Mouse (Mus musculus) midbrain, embryonic 13.5 days (tissue): Measurements from ENCODE around the gene Atp5g1. TPM values are rescaled to one million over a fixed set of nuclear protein-coding genes. Genes with fewer than 3 reads are reported as not detected.
A peak's percentile ranks its signal among the peaks of the same experiment; 100 is the strongest.
"Not testable (repeated sequence)": the region's sequence is repeated elsewhere in the genome, so short reads cannot be mapped to it uniquely, and the experiment has no call there.

Experiments
- ATAC-seq: fragments of 200-750 bp; cut with Nextera tagmentation; 2 replicates; pipeline ENCODE4 v1.8.0; 2017; ENCODE audit warnings: mild to moderate bottlenecking, moderate TSS enrichment, moderate library complexity
- H3K27ac ChIP-seq: fragments of 300-500 bp; sonication (generic); 2 replicates; pipeline ENCODE4 v1.5.1; 2015; ENCODE audit warnings: inconsistent platforms, mild to moderate bottlenecking, moderate library complexity
- H3K27me3 ChIP-seq: fragments of 300-500 bp; sonication (generic); 2 replicates; pipeline ENCODE4 v1.6.1; 2015; ENCODE audit warnings: mild to moderate bottlenecking, inconsistent platforms
- H3K36me3 ChIP-seq: fragments of 300-500 bp; sonication (generic); 2 replicates; pipeline ENCODE4 v1.6.1; 2015; ENCODE audit warnings: mild to moderate bottlenecking, inconsistent platforms
- H3K4me1 ChIP-seq: fragments of 300-500 bp; sonication (generic); replicated peaks from 2 replicates; pipeline ENCODE4 v1.6.1; 2015; ENCODE audit warnings: inconsistent platforms
- H3K4me2 ChIP-seq: fragments of 300-500 bp; sonication (generic); replicated peaks from 2 replicates; pipeline ENCODE4 v1.6.1; 2015; ENCODE audit warnings: moderate library complexity, mild to moderate bottlenecking, inconsistent platforms
- H3K4me3 ChIP-seq: fragments of 300-500 bp; sonication (generic); replicated peaks from 2 replicates; pipeline ENCODE4 v1.5.1; 2015; ENCODE audit warnings: mild to moderate bottlenecking, inconsistent platforms
- H3K9ac ChIP-seq: fragments of 300-500 bp; sonication (generic); replicated peaks from 2 replicates; pipeline ENCODE4 v1.6.1; 2015; ENCODE audit warnings: mild to moderate bottlenecking, inconsistent platforms
- H3K9me3 ChIP-seq: fragments of 300-500 bp; sonication (generic); 2 replicates; pipeline ENCODE4 v1.6.1; 2016; ENCODE audit warnings: mild to moderate bottlenecking, inconsistent platforms
- WGBS: fragments of 180-500 bp; shearing (Covaris S2); methylation state at CpG from one replicate; pipeline ENCODE4 v1.1.7; 2015; 5-methylcytosine and 5-hydroxymethylcytosine counted together
- polyA plus RNA-seq: library from polyadenylated mRNA; unstranded; fragments of >200 nt; fragmentation: Nextera tagmentation; extraction: Ambion mirVana; gene quantifications from 2 replicates; pipeline ENCODE4 v1.2.1, GENCODE M21; 2015

Gene Atp5g1
- 423 and 443 TPM in 2 replicates for polyA plus RNA-seq

GRCm38 (mm10) chr11:96075509-96076220, at the start of gene Atp5g1:
TSS of gene Atp5g1 (minus strand) at chr11:96075670.
- no peaks in the 10 kb centered on the region for H3K9me3 ChIP-seq
- peak within 1 kb of the TSS; percentile 94 for H3K4me2 ChIP-seq
- H3K4me3 ChIP-seq, result peak within 1 kb of the TSS; percentile 74
- peak within 1 kb of the TSS; percentile 89 for H3K9ac ChIP-seq
- under 1% methylated on average over 37 of the region's 37 CpGs for WGBS
- peaks cover 18% of the 10 kb centered on the region for H3K36me3 ChIP-seq
- H3K27ac ChIP-seq, result peak within 1 kb of the TSS; percentile 80
- H3K27me3 ChIP-seq, result no peaks in the 10 kb centered on the region
- H3K4me1 ChIP-seq, result peaks cover 19% of the 10 kb centered on the region
- peak; percentile 99 for ATAC-seq

GRCm38 (mm10) chr11:96124052-96124914, 48.8 kb upstream of the Atp5g1 start:
- Histone ChIP-seq H3K4me1 (peaks cover 9% of the 10 kb centered on the region), H3K9ac (peak overlapping the region; percentile 44; the same call in 1 of the 2 replicates), H3K36me3 (no peaks in the 10 kb centered on the region), H3K27me3 (peaks cover 54% of the 10 kb centered on the region), H3K9me3 (no peaks in the 10 kb centered on the region), H3K4me2 (peak overlapping the region; percentile 74), H3K4me3 (peak overlapping the region; percentile 41), H3K27ac (no peak overlapping the region)
- WGBS, result 2% methylated on average over 45 of the region's 45 CpGs
- peak; percentile 66 for ATAC-seq

- H3K27ac ChIP-seq, H3K4me2 ChIP-seq, H3K4me1 ChIP-seq, H3K9me3 ChIP-seq, ATAC-seq, H3K4me3 ChIP-seq, H3K9ac ChIP-seq, H3K36me3 ChIP-seq: not testable (repeated sequence)
- WGBS, result 78% methylated on average over 4 of the region's 4 CpGs
- peaks cover 54% of the 10 kb centered on the region for H3K27me3 ChIP-seq
Observed at GRCm38 (mm10) chr11:96122806-96123205, 47.3 kb upstream of the Atp5g1 start.

GRCm38 (mm10) chr11:96119401-96119800, 43.9 kb upstream of the Atp5g1 start:
- Histone ChIP-seq H3K4me1 (peaks cover 6% of the 10 kb centered on the region), H3K27me3 (peaks cover 32% of the 10 kb centered on the region), H3K4me3 (no peak overlapping the region), H3K9ac (no peak overlapping the region), H3K27ac (no peak overlapping the region), H3K36me3 (no peaks in the 10 kb centered on the region), H3K4me2 (no peak overlapping the region), H3K9me3 (no peaks in the 10 kb centered on the region)
- no peak for ATAC-seq
- 73% methylated on average over 3 of the region's 3 CpGs for WGBS

GRCm38 (mm10) chr11:96116925-96117324, 41.5 kb upstream of the Atp5g1 start:
- H3K4me3 ChIP-seq, H3K4me2 ChIP-seq, H3K36me3 ChIP-seq, H3K27ac ChIP-seq, ATAC-seq, H3K9ac ChIP-seq, H3K9me3 ChIP-seq, H3K4me1 ChIP-seq: not testable (repeated sequence)
- peaks cover 13% of the 10 kb centered on the region for H3K27me3 ChIP-seq
- WGBS, result 81% methylated on average over 3 of the region's 3 CpGs

- WGBS, result 92% methylated on average over 3 of the region's 3 CpGs
- H3K27me3 ChIP-seq, result peaks cover 7% of the 10 kb centered on the region; the same call in 1 of the 2 replicates
Observed at GRCm38 (mm10) chr11:96116116-96116515, 40.6 kb upstream of the Atp5g1 start.

GRCm38 (mm10) chr11:96115416-96115815, 39.9 kb upstream of the Atp5g1 start:
- no peak overlapping the region for H3K9ac ChIP-seq
- H3K9me3 ChIP-seq, result no peaks in the 10 kb centered on the region
- H3K4me3 ChIP-seq, result no peak overlapping the region
- 89% methylated on average over 6 of the region's 6 CpGs for WGBS
- ATAC-seq, result no peak
- H3K36me3 ChIP-seq, result no peaks in the 10 kb centered on the region
- no peak overlapping the region for H3K27ac ChIP-seq
- H3K4me1 ChIP-seq, result no peaks in the 10 kb centered on the region
- H3K27me3 ChIP-seq, result peaks cover 4% of the 10 kb centered on the region; the same call in 1 of the 2 replicates
- H3K4me2 ChIP-seq, result no peak overlapping the region

More at GRCm38 (mm10) chr11:96116116-96116515, 40.6 kb upstream of the Atp5g1 start:
- Histone ChIP-seq H3K27ac (no peak overlapping the region), H3K9me3 (no peaks in the 10 kb centered on the region), H3K4me2 (no peak overlapping the region), H3K4me1 (no peaks in the 10 kb centered on the region), H3K9ac (no peak overlapping the region), H3K36me3 (no peaks in the 10 kb centered on the region), H3K4me3 (no peak overlapping the region)
- no peak for ATAC-seq

GRCm38 (mm10) chr11:96114077-96114476, 38.6 kb upstream of the Atp5g1 start:
- H3K4me1 ChIP-seq, result no peaks in the 10 kb centered on the region

GRCm38 (mm10) chr11:96111751-96112150, 36.3 kb upstream of the Atp5g1 start, which contains the start of gene Calcoco2:
TSS of gene Calcoco2 (minus strand) at chr11:96111964.
- H3K27me3 ChIP-seq, result no peaks in the 10 kb centered on the region
- no peaks in the 10 kb centered on the region for H3K36me3 ChIP-seq
- H3K27ac ChIP-seq, result no peak within 1 kb of the TSS
- no peaks in the 10 kb centered on the region for H3K4me1 ChIP-seq
- no peak for ATAC-seq
- no peak within 1 kb of the TSS for H3K4me2 ChIP-seq
- H3K9ac ChIP-seq, result no peak within 1 kb of the TSS
- no peaks in the 10 kb centered on the region for H3K9me3 ChIP-seq
- WGBS, result 39% methylated on average over 14 of the region's 14 CpGs
- H3K4me3 ChIP-seq, result no peak within 1 kb of the TSS

More at GRCm38 (mm10) chr11:96114077-96114476, 38.6 kb upstream of the Atp5g1 start:
- Histone ChIP-seq H3K9ac (no peak overlapping the region), H3K36me3 (no peaks in the 10 kb centered on the region), H3K4me2 (no peak overlapping the region), H3K4me3 (no peak overlapping the region), H3K27me3 (no peaks in the 10 kb centered on the region), H3K27ac (no peak overlapping the region), H3K9me3 (no peaks in the 10 kb centered on the region)
- no peak for ATAC-seq
- WGBS, result 63% methylated on average over 2 of the region's 2 CpGs

- not testable (repeated sequence) for ATAC-seq, H3K9me3 ChIP-seq, H3K4me3 ChIP-seq, H3K4me1 ChIP-seq, H3K9ac ChIP-seq, H3K27me3 ChIP-seq, H3K36me3 ChIP-seq, H3K4me2 ChIP-seq, H3K27ac ChIP-seq
- WGBS, result 62% methylated on average over 2 of the region's 2 CpGs
Observed at GRCm38 (mm10) chr11:96110950-96111349, 35.5 kb upstream of the Atp5g1 start.

- H3K36me3 ChIP-seq, result no peaks in the 10 kb centered on the region
- H3K27me3 ChIP-seq, result no peaks in the 10 kb centered on the region
- H3K4me3 ChIP-seq, result no peak overlapping the region
- ATAC-seq, result no peak
- H3K9me3 ChIP-seq, result no peaks in the 10 kb centered on the region
- no peak overlapping the region for H3K4me2 ChIP-seq
- 87% methylated on average over 1 of the region's 1 CpGs for WGBS
- no peaks in the 10 kb centered on the region for H3K4me1 ChIP-seq
- no peak overlapping the region for H3K9ac ChIP-seq
- no peak overlapping the region for H3K27ac ChIP-seq
Observed at GRCm38 (mm10) chr11:96108376-96108775, 32.9 kb upstream of the Atp5g1 start.

- 12% methylated on average over 3 of the region's 3 CpGs for WGBS
- H3K9ac ChIP-seq, result no peak overlapping the region
- H3K27ac ChIP-seq, result no peak overlapping the region
- ATAC-seq, result no peak
- H3K27me3 ChIP-seq, result peaks cover 5% of the 10 kb centered on the region; the same call in 1 of the 2 replicates
- H3K4me1 ChIP-seq, result no peaks in the 10 kb centered on the region
- no peak overlapping the region for H3K4me3 ChIP-seq
- no peaks in the 10 kb centered on the region for H3K9me3 ChIP-seq
- H3K36me3 ChIP-seq, result no peaks in the 10 kb centered on the region
- H3K4me2 ChIP-seq, result no peak overlapping the region
Observed at GRCm38 (mm10) chr11:96093361-96093760, 17.9 kb upstream of the Atp5g1 start.
